Mouse (Mus musculus): ENCODE measurements around the gene Lif.

Gene Lif

DNA sequence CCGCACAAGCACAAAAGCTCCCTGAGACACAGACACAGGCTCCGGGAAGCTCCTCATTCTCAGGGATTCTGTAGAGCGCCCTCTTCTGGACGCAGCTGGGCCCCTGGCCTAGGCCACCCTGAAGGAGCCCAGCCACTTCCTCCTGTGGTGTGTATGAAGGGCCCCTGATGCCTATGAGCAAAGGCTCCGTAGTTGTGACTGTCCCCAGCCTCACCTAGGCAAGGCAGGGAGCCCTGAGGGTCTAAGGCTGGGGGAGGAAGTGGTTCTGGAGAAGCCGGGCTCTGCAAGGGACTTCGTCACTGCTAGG, 3.8 kb downstream of the Lif start:
- DNase-seq (ENCODE audit: low read depth, low spot score) = peak; percentile 62

DNA sequence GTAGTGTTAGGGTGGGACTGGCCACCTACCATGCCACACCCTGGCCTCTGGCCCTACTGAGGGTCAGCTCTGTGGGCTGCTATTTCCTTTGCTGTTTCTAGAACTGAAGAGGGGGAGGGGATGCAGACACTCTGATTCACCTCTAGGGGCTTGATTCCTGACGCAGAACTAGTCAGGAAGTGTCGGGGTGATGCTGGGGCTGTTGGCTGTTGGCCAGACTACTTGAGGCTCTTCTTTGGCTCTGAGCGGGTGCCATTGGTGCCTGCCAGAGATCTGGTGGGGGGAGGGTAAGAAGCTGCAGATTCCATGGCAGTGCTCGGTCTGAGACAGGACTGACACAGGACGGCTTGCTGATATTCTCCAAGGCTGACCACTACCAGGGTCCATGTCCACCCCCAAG, 4.6 kb downstream of the Lif start:
- DNase-seq (ENCODE audit: low read depth, low spot score) = no peak

DNA sequence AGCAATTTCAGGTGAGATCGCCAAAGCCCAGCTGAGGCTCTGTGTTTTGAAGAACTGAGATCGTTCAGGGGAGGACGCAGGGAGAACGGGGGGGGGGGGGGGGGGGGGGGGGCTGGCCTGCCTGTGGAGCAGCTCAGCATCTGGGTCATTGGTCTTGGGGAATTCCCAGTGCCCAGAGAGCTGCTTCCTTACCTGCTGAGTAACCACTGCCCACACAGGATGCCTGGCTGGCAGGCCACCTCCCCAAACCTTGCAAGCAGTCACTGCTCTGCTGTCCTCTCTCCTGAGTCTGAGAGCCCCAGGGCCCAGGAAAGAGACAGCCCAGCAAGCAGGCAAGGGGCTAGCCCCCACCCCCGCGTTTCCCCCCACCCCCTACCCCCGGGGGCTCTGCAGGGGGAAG, 5.5 kb downstream of the Lif start:
- no peak for DNase-seq (ENCODE audit: low read depth, low spot score)

GRCm38 (mm10) chr11:4263296-4263695, 5.9 kb downstream of the Lif start:
- no peak for DNase-seq (ENCODE audit: low read depth, low spot score)

- DNase-seq (ENCODE audit: low read depth, low spot score) = no peak
These were observed 6.7 kb downstream of the Lif start for GRCm38 (mm10) chr11:4264066-4264465.

DNA sequence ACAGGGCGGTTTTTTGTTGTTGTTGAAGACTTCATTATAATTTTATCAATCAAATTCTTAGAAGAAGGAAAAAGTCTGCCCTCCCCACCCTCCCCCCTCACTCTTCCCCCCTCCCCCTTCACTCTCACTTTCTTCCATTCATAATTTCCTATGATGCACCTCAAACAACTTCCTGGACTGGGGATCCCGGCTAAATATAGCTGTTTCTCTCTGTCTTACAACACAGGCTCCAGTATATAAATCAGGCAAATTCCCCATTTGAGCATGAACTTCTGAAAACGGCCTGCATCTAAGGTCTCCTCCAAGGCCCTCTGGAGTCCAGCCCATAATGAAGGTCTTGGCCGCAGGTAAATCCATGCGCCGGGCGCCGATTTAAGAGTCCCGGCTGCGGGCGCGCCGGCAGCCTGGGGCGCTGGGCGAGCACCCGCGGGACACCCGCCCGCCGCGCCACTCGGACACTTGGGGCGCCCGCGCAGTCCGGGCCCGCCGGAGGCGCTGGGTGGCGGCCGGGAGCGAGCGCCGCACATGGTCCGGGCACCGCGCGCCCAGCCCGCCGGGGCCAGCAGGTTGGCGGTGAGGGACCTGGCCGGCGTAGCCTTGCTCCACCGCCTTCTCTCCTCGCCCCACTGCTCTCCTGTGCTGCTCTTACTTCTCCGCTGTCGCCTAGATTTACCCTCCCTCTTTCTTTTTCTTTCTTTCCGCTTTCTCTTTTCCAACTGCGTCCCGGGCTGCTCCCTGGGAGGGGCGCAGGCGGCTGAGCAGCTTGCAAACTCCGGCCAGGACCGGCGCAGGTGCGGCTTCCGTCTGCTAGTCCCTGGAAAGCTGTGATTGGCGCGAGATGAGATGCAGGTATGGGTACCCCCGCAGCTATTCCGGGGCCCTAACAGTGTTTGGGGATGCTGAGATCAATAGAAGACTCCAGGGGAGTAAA, 9.2 kb downstream of the Lif start:
- peak; percentile 45 for DNase-seq (ENCODE audit: low read depth, low spot score)

DNA sequence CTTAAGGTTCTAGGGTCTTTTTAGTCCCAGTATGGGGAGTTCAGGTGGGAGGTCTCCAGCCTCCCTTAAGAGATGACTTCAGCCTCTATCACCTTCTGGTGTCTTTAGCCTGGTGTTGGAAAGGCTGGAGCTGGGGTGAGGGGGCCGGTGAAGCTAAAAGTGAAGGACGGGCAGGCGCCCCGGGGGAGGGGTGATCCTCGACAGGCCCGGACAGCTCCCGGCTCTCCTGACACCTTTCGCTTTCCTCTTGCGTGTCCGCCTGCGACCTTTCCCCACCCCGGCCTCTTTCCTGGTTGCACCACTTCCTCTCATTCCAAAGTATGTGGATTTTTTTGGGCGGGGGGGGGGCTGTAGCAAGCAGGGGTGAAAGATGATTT, 9.8 kb downstream of the Lif start:
- DNase-seq (ENCODE audit: low read depth, low spot score) = no peak

DNA sequence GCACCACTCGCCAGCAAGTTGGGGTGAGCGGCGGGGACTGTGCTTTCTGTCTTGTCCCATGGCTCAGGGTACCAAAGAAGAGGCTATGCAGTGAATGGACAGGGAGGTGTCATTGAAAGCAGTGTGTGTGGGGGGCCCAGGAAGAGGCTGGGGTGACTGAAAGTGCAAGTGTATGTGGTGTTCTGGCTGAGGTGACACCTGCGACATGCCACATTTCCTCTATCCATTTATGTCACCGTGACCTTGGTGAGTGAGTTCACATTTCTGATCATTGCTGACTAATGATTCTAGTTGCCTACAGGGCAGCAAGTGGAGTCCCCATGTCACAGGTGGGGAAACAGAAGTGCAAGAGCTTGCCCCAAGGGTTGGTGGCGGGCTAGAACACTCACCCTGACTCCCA, 11.1 kb downstream of the Lif start:
- DNase-seq (ENCODE audit: low read depth, low spot score) = peak; percentile 78

DNA sequence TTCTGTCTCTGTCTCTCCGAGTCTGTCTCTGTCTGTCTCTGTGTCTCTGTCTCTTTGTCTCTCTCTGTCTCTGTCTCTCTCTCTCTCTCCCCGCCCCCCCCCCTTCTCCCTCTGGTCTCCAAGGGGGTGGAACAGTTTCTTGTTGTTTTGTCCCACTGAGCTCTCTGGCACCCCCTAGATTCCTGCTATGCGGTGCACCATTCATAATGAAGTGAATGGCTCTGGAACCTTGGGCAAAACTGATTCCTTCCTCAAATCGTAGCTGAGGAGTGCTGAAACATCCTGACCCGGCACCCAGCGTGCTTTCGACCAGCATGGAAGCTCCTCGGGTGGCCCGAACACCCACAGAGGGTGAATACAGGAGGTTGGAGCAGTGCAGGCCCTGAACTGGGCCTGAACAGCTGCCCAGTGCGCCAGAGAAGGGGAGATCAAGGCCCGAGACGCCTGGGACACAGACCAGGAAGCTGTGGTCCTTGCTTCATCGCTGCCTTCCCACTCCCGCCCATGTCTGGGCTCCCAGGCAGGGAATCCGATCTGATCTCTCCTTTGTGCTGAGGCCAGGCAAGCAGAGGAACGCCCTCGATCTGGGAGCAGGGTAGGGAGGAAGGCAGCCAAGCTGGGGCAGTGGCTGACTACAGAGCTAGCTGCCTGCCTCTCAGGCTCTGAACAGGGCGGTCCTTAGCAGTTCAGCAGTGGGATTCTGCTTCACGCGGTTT, 13.5 kb downstream of the Lif start:
- peak; percentile 27 for DNase-seq (ENCODE audit: low read depth, low spot score)

DNA sequence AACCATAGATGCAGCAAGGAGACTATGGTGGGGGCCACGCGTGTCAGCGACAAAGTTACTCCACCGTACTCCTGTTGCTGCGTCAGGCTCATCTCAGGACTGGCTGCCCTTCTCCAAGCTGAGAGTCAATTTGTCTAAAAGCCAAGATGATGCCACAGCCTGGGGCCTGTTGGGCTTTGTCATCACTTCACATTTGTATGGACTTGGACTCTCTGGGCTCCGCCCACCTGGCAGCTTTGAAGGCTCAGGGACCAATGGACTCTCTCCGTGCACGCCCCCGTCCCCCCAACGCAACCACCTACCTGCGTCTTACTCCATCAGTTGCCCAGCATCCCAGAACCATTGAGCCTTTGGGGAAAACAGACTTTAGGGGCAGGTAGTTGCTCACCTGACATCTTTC, 14.2 kb downstream of the Lif start:
- no peak for DNase-seq (ENCODE audit: low read depth, low spot score)

DNA sequence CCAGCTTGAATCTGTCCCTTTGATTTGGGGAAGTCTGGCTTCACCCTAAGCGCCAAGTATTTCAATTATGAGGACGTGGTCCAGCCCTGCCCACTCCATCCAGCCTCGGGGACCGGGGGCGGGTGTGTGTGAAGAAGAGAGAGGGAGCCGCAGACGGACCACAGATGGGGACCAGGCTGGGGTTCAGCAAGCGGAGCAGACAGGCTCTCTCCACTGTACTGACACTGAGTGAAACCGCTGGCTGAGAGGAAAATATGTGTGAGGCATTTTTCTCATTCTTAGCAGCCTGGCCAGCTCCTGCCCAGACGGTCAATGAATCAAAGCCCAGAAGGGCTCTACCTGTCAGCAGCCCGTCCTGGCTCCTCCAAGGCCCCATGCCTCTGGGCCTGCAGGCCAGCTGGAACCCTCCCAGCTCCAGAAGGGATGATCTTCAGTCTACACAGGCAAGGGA, 19.1 kb downstream of the Lif start:
- no peak for DNase-seq (ENCODE audit: low read depth, low spot score)

- DNase-seq (ENCODE audit: low read depth, low spot score) = no peak
These were observed 22.6 kb downstream of the Lif start for GRCm38 (mm10) chr11:4279909-4280308.

DNA sequence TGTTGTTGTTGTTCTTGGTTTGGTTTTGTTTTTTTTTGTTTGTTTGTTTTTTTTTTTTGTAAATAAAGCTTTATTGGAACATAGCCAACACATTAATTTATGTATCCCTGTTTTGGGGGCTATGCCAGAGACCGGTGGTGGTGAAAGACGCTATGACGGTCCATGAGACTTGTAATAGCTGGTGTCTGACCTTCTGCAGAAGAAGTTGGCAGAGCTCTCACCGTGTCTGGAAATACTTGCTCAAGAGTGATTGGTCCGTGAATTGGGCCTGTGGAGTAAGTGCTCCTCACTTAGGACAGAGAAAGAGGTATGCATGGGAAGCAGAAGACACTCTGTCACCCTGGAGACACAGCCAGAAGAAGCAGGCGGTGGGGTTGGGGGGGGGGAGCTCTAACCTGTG, 24.5 kb downstream of the Lif start:
- DNase-seq (ENCODE audit: low read depth, low spot score) = no peak

DNA sequence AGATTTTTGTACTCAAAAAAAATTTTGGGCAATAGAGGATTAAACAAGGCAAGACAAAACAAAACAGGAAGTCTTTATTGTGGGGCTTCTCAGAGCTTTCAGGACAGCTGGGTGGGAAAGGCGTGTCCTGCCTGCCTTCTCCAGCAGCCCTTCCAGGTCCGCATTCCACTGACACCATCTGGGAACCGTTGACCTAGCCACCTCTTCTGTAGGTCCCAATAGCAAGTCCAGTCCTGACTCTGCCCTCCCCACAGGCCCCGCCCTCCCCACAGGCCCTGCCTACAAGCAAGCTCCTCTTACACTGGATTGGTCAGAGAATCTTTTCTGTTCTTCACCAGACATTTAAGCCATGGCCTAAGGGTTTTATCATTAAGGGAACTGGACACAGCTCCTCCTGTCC, 26.3 kb downstream of the Lif start:
- no peak for DNase-seq (ENCODE audit: low read depth, low spot score)

- DNase-seq (ENCODE audit: low read depth, low spot score) = peak; percentile 33
These were observed 31.9 kb downstream of the Lif start for GRCm38 (mm10) chr11:4289280-4289679.

DNA sequence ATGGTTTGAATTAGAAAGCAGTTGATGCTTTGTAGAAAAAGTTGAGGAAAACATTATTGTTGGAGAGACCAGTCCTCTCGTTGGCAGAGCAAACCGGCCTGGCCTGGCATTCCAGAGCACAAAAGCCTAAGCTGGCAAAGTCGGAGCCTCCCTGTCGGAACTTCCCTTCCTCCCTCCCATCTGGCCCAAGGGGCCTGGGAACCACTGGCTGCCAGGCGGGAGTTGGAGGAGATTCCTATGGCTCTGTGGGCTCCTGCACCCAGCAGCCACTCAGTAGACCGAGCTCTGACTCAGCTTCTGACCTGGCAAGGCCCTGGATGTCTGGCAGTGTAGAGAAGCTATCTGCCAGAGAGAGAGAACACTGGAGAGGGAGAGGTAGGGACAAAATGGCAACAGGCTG, 34.3 kb downstream of the Lif start:
- no peak for DNase-seq (ENCODE audit: low read depth, low spot score)

DNA sequence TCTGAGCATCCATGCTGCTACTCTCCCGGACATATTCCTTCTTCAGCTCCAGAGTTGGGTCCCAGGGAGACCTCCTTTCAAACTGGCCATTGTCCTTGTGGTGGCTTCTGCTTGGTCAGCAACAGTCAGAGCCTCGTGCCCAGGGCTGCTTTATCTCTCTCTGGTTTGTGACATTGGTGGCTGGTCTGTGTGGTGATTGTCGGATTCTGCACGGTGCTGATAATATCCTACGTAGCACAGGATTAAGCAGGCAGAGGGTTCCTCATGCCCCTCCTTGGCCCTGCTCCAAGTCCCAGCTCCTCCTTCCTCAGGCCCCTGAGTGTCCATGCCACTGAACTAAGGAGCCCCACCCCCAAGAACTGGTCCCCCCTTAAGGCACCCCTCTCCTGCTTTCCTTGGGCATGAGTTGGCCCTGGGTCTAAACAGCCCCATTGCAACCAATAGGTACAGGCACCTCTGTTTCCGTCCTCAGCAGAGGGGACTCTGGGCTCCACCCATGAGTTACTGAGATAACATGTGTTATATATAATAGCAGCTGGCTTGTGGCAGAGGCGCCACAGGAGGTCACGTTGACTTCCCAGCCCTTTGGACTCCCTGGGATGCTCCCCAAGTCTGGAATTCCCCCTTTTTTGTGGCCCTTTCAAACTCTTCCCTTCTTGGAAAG, 35.0 kb downstream of the Lif start:
- DNase-seq (ENCODE audit: low read depth, low spot score) = no peak

DNA sequence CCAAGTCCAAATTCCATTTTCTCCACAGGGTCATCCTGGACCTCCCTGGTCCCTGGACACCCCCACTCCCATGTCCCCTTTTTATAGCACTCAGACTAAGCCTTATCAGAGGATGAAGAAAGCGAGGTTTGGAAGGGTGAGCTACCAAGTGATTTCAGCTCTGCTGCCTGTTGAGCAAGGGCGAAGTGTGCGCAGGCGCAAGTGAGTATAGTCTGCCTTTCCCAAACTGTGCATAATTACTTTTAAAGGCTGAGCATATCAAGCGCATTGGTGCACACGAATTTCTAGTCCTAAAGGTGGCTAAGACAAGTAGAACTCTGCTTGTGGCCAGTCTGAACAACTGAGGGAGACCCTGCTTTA, 35.5 kb downstream of the Lif start:
- DNase-seq (ENCODE audit: low read depth, low spot score) = no peak

DNA sequence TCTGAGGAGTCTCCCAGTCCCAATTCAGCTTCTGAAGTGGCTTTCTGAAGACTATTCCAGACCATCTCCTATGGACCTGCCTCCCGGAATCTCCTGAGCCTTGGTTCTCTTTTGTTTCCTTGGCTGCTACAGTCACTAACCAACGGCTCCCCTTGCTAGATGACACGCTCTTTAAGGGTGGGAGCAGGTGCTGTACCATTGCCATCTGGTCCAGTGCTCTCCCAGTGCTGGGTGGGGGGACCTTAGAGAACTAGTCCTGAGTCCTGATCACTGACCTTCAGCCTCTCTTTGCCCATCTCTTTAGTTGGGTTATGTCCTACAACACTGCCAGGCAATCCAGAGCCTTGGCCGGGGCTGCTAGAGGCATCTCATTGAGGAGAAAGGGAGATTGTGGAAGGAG, 36.1 kb downstream of the Lif start:
- DNase-seq (ENCODE audit: low read depth, low spot score) = no peak

DNA sequence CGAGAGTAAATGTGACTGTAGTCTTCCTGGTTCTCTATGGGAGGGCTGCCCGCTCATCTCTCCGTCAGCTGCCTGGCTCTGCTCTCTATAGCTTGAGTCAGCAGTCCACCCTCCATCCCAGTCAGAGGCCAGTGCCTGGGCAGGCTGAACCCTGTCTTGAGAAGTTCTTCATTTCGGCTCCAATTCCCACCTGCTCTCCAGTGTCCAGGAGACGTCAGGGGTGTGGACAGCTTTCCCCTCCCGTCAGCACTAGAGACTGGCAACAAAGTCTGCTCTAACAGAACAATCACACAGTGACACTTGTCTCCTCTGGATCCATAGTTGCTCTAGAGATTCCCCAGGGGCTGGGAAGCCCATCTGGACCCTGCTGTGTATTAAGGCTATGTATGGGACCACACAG, 36.7 kb downstream of the Lif start:
- no peak for DNase-seq (ENCODE audit: low read depth, low spot score)

DNA sequence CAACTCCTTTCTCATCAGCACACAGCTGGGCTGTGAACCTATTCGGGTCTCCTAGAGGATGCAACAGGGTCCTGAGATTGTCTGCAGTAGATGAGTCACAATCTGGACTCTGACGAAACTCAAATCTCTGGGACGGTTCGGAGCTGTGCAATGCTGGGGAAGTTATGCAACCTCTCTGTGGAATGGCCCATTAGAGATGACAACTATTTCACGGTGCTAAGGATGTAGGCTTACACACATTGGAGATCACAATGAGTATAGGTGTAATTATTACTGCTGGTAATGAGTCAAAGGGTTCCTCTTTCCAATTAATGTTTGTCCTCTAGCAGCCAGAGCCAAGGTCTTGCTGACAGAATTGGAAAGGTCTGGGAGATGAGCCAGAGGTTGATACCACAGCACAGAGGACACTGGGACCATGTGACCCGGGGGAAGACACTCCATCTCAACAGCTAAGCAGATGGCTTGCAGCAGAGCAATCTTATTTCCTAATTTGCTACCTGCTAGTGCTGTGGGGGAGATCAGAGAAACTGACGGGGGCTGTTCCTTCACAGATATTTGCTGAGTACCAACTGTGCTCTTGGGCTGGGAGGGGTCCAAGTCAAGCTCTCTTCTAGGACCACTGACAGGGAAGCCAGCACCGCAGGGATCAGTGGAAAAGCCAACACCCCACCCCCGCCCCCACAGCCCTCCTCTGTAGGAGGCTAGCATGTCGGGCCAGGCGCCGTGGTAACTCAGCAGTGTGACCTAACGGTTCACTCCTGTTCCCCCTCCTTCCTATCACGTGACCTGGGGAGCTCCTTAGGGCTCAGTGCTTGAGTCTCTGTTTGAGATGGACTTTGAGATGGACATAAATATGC, 37.4 kb downstream of the Lif start:
- no peak for DNase-seq (ENCODE audit: low read depth, low spot score)

Data from A20 (cell line).